Mouse (Mus musculus): Measurements from ENCODE around the gene Thpo. TPM values are rescaled to one million over a fixed set of nuclear protein-coding genes. Genes with fewer than 3 reads are reported as not detected.

Thpo gene
- total and polyA plus RNA-seq, 2 experiments = 1.7 to 37.0 TPM

DNA sequence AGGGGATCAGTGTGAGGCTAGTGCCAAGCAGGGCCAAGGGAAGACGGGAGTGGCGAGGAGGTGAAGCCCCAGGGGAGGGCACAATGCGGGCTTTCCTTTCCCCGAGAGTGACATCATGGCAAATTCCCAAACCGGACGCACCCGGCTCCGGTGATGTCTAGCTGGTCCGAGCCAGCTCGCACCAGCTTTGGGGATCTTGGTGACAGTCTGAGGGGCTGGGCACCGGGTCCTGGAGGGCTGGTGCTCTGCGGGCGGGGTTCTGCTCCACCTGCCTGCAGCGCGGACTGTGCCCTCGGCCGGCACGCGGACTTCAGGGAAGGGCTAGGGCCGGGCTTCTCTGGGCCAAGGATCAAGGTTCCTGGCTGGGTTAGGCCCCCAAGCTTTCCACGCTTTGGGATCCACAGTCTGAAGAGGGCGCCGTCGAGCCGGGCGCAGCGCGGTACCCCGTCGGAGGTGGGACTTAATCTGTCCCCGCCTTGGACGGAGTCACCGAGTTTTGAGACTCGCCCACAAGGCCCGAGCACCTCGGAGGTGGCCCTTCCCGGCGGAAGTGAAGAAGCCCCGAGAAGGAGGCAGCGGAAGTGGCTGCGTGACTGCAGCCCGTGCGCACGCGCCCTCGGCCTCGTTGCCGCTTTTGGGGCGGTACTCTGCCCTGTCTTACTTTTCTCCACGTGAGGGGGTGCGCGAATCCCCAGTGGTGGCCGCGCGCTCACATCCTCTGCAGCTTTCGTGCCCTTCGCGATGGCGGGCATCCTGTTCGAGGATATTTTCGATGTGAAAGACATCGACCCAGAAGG is 16.9 kb downstream of the Thpo start, which contains the start of the genes Polr2h and Clcn2:
Gene Polr2h (plus strand): TSS at position 485 of the 797 bp plus-strand sequence.
Gene Clcn2 (minus strand): TSS at position 566 of the 797 bp plus-strand sequence.
- DNase-seq (ENCODE audit: extremely low read depth, low read depth, low spot score) = peak; percentile 97

DNA sequence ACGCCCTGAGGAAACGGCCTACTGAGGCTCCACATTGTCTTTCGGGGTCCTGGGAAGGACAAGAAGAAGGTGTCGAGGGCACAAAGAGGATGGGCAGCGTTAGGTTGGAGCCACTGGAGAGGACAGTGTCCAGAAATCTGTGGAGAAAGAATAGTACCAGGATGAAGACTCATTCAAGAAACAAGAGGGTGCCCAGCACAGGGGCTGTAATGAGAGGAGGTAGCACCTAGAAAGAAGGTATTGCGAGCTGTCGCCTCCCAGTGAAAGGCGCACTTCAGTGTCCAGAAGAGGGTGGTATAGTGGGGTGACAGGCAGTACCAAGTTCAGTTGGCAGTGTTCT is 17.5 kb downstream of the Thpo start:
- Histone ChIP-seq H3K36me3 (ENCODE audit: control insufficient read depth, insufficient read depth, low read length) (peaks cover 4% of the 10 kb centered on the region; the same call in 1 of the 2 replicates), H3K27me3 (ENCODE audit: control insufficient read depth, insufficient read depth, low read length) (no peaks in the 10 kb centered on the region), H3K4me1 (ENCODE audit: control insufficient read depth, insufficient read depth, low read length) (peaks cover 7% of the 10 kb centered on the region), H3K27ac (replicated peaks; ENCODE audit: insufficient read depth, low read depth, low read length) (peak overlapping the region; percentile 99), H3K4me3 (ENCODE audit: insufficient read depth, low read depth, low read length) (peak overlapping the region; percentile 85), H3K79me2 (ENCODE audit: control insufficient read depth, insufficient read depth, low read length) (no peaks in the 10 kb centered on the region), H3K9ac (ENCODE audit: low read depth, low read length) (peak overlapping the region; percentile 81)
- DNase-seq (ENCODE audit: extremely low read depth, low read depth, low spot score) = peak; percentile 88
- TF ChIP-seq CTCF (IDR thresholded peaks at IDR 0.05; ENCODE audit: low read depth, low read length) (no peak), POLR2A (IDR thresholded peaks at IDR 0.05; ENCODE audit: extremely low read depth, insufficient read depth, low read length) (0 out of 2 replicates have a peak, but pooled peaks have one; percentile 13)
- 2% methylated on average over 8 of the region's 8 CpGs for WGBS

More for the DNA sequence above, 16.9 kb downstream of the Thpo start, which contains the start of the genes Polr2h and Clcn2:
- H3K9ac ChIP-seq (ENCODE audit: low read depth, low read length) = peak within 1 kb of the TSS; percentile 96
- H3K36me3 ChIP-seq (ENCODE audit: control insufficient read depth, insufficient read depth, low read length) = peaks cover 4% of the 10 kb centered on the region; the same call in 1 of the 2 replicates
- peak within 1 kb of the TSS; percentile 99 for H3K27ac ChIP-seq (replicated peaks; ENCODE audit: insufficient read depth, low read depth, low read length)
- TF ChIP-seq CTCF (IDR thresholded peaks at IDR 0.05; ENCODE audit: low read depth, low read length) = peak; percentile 87
- TF ChIP-seq POLR2A (IDR thresholded peaks at IDR 0.05; ENCODE audit: extremely low read depth, insufficient read depth, low read length) = peak; percentile 31; the same call in 1 of the 2 replicates
- no peaks in the 10 kb centered on the region for H3K79me2 ChIP-seq (ENCODE audit: control insufficient read depth, insufficient read depth, low read length)
- peaks cover 7% of the 10 kb centered on the region for H3K4me1 ChIP-seq (ENCODE audit: control insufficient read depth, insufficient read depth, low read length)
- H3K4me3 ChIP-seq (ENCODE audit: insufficient read depth, low read depth, low read length) = peak within 1 kb of the TSS; percentile 85
- WGBS = under 1% methylated on average over 62 of the region's 62 CpGs
- no peaks in the 10 kb centered on the region for H3K27me3 ChIP-seq (ENCODE audit: control insufficient read depth, insufficient read depth, low read length)

DNA sequence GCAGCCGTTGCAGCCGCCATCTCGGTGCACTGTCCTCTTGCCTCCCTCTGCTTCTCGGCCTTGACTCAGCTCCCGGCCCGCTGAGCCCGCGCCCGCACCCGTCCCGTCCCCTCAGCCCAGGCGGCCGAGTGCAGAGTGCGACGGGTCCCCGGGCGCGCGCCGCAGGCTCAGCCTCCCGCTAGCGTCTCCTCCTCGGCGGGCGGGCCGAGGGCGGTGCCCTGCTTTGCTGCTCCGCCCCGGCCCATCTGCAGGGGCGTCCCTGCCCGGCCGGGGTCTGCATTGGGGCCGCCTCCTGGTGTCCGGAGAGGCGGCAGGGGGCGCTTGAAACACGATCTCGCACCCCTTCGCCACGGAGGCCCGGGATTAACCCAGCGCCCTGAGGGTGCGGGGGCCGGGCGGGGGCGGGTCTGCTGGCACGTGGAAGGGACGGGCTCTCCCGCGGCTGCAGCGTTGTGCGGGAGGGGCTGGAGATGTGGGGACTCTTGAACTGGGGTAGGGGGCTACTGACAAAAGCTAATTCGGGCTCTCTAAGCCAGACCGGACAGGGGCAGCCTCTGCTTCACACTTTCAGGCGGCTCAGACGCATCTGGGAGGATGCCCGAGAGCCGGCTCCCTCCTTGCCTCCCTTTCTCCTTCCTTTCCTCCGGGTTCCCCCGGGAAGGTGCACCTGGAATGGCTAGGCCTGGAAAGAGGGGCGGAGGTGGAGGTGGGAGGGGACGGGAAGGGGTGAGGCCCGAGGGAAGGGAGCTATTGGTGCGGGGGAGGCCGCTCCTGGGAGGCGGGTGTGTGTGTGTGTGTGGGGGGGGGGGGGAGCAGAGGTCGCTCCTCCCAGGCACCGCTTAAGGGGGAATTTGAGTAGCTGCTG is 18.1 kb downstream of the Thpo start:
- H3K9ac ChIP-seq (ENCODE audit: low read depth, low read length) = peak overlapping the region; percentile 96
- H3K79me2 ChIP-seq (ENCODE audit: control insufficient read depth, insufficient read depth, low read length) = no peaks in the 10 kb centered on the region
- under 1% methylated on average over 66 of the region's 68 CpGs for WGBS
- TF ChIP-seq POLR2A (IDR thresholded peaks at IDR 0.05; ENCODE audit: extremely low read depth, insufficient read depth, low read length) (peak; percentile 92), CTCF (IDR thresholded peaks at IDR 0.05; ENCODE audit: low read depth, low read length) (peak; percentile 16; the same call in 1 of the 2 replicates)
- no peaks in the 10 kb centered on the region for H3K27me3 ChIP-seq (ENCODE audit: control insufficient read depth, insufficient read depth, low read length)
- peak overlapping the region; percentile 85 for H3K4me3 ChIP-seq (ENCODE audit: insufficient read depth, low read depth, low read length)
- H3K27ac ChIP-seq (replicated peaks; ENCODE audit: insufficient read depth, low read depth, low read length) = peak overlapping the region; percentile 99
- H3K4me1 ChIP-seq (ENCODE audit: control insufficient read depth, insufficient read depth, low read length) = peaks cover 7% of the 10 kb centered on the region
- peaks cover 6% of the 10 kb centered on the region; the same call in 1 of the 2 replicates for H3K36me3 ChIP-seq (ENCODE audit: control insufficient read depth, insufficient read depth, low read length)
- peak; percentile 89 for DNase-seq (ENCODE audit: extremely low read depth, low read depth, low spot score)

DNA sequence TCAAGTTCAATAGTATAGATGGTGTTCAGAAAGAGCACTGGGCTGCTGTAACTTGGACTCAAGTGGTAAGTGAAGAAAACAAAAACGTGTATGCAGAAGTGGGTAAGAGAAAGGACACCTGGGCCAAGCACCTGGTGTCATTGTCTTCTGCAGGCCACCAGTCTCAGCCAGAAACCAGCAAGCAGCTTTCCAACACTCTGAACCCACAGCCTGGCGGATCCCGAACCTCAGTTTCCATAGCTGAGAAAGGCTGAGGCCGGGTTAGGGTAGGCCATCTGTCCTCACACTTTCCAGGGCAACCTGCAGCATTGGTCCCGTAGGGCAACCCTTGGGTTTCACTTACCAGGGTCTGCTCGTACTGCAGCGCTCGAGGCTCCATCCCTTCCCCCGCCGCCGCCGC is 18.7 kb downstream of the Thpo start:
- 2% methylated on average over 12 of the region's 12 CpGs for WGBS
- H3K4me1 ChIP-seq (ENCODE audit: control insufficient read depth, insufficient read depth, low read length) = peaks cover 7% of the 10 kb centered on the region
- peaks cover 6% of the 10 kb centered on the region; the same call in 1 of the 2 replicates for H3K36me3 ChIP-seq (ENCODE audit: control insufficient read depth, insufficient read depth, low read length)
- H3K27me3 ChIP-seq (ENCODE audit: control insufficient read depth, insufficient read depth, low read length) = no peaks in the 10 kb centered on the region
- no peaks in the 10 kb centered on the region for H3K79me2 ChIP-seq (ENCODE audit: control insufficient read depth, insufficient read depth, low read length)
- H3K9ac ChIP-seq (ENCODE audit: low read depth, low read length) = peak overlapping the region; percentile 96
- DNase-seq (ENCODE audit: extremely low read depth, low read depth, low spot score) = no peak
- H3K4me3 ChIP-seq (ENCODE audit: insufficient read depth, low read depth, low read length) = peak overlapping the region; percentile 85
- TF ChIP-seq POLR2A (IDR thresholded peaks at IDR 0.05; ENCODE audit: extremely low read depth, insufficient read depth, low read length) (no peak), CTCF (IDR thresholded peaks at IDR 0.05; ENCODE audit: low read depth, low read length) (no peak)
- peak overlapping the region; percentile 97 for H3K27ac ChIP-seq (replicated peaks; ENCODE audit: insufficient read depth, low read depth, low read length)

DNA sequence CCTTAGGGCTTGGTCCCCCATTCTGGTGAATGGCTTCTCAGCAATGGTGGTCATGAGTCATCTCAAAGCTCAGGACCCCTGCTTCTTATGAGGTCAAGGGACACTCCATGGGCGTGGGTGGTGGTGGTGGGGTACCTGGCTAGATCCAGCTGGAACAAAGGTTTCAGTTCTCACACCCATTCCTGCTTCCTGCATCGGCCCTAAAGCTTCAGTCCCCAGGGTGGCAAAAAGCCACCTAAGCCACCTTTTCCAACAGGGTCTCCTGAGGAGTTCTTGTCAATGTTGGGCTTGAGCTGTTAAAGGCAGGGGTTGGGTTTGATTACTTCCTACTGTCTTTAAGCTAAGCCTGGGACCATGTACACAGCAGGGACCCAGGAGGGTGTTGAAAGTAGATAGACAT is 19.1 kb downstream of the Thpo start:
- no peaks in the 10 kb centered on the region for H3K27me3 ChIP-seq (ENCODE audit: control insufficient read depth, insufficient read depth, low read length)
- H3K9ac ChIP-seq (ENCODE audit: low read depth, low read length) = peak overlapping the region; percentile 96
- H3K4me1 ChIP-seq (ENCODE audit: control insufficient read depth, insufficient read depth, low read length) = peaks cover 7% of the 10 kb centered on the region
- no peak overlapping the region for H3K27ac ChIP-seq (replicated peaks; ENCODE audit: insufficient read depth, low read depth, low read length)
- WGBS = 61% methylated on average over 2 of the region's 2 CpGs
- no peaks in the 10 kb centered on the region for H3K79me2 ChIP-seq (ENCODE audit: control insufficient read depth, insufficient read depth, low read length)
- no peak for DNase-seq (ENCODE audit: extremely low read depth, low read depth, low spot score)
- H3K4me3 ChIP-seq (ENCODE audit: insufficient read depth, low read depth, low read length) = peak overlapping the region; percentile 85
- TF ChIP-seq POLR2A (IDR thresholded peaks at IDR 0.05; ENCODE audit: extremely low read depth, insufficient read depth, low read length) = no peak
- TF ChIP-seq CTCF (IDR thresholded peaks at IDR 0.05; ENCODE audit: low read depth, low read length) = no peak
- 0 out of 2 replicates have a peak, but pooled peaks cover 3% of the 10 kb centered on the region for H3K36me3 ChIP-seq (ENCODE audit: control insufficient read depth, insufficient read depth, low read length)

All from liver, adult 2 months (tissue).